Comparison of ENCODE assay signal across 23 mouse cellular contexts in genomic region chr5:37720670-37721069, GRCm38 (mm10). TPM values are rescaled to one million over a fixed set of nuclear protein-coding genes. Genes with fewer than 3 reads are reported as not detected.
DNase-seq lines count a peak whose midpoint lies in the region; ATAC-seq lines count a peak whose summit lies in the region.
"Had no signal": no experiment of that assay in that cellular context is flagged by ENCODE, and none has a peak within 500 bp of the region (broad histone marks: within the 10 kb centered on the region; RNA-seq: fewer than 3 reads in every experiment).

No protein-coding gene starts in this region.

- no peaks in the 10 kb centered on the region for H3K36me3 ChIP-seq in embryonic facial prominence, embryonic 11.5 days (replicated peaks; ENCODE audit: control insufficient read depth, insufficient read depth, low read depth, low read length)
- no peaks in the 10 kb centered on the region for H3K36me3 ChIP-seq in embryonic facial prominence, embryonic 10.5 days (replicated peaks)
- no peaks in the 10 kb centered on the region for H3K36me3 ChIP-seq in neural tube, embryonic 13.5 days
- H3K36me3 ChIP-seq in hindbrain, embryonic 12.5 days = no peaks in the 10 kb centered on the region
- H3K36me3 ChIP-seq: liver, embryonic 15.5 days; lung, embryonic 15.5 days; midbrain, embryonic 15.5 days had no signal

- 23% methylated on average over 6 of the region's 6 CpGs for WGBS in embryonic facial prominence, embryonic 11.5 days
- WGBS in embryonic facial prominence, embryonic 10.5 days = 37% methylated on average over 6 of the region's 6 CpGs
- 23% methylated on average over 6 of the region's 6 CpGs for WGBS in neural tube, embryonic 13.5 days
- 29% methylated on average over 6 of the region's 6 CpGs for WGBS in hindbrain, embryonic 12.5 days

- peaks cover 13% of the 10 kb centered on the region for H3K27me3 ChIP-seq in embryonic facial prominence, embryonic 11.5 days (ENCODE audit: control insufficient read depth, insufficient read depth, low read length)
- H3K27me3 ChIP-seq in embryonic facial prominence, embryonic 10.5 days (replicated peaks; ENCODE audit: low read depth, poor library complexity, severe bottlenecking) = peaks cover 42% of the 10 kb centered on the region
- peaks cover 35% of the 10 kb centered on the region for H3K27me3 ChIP-seq in neural tube, embryonic 13.5 days
- peaks cover 27% of the 10 kb centered on the region for H3K27me3 ChIP-seq in hindbrain, embryonic 12.5 days
- H3K27me3 ChIP-seq: midbrain, embryonic 15.5 days had no signal

- no peak overlapping the region for H3K4me2 ChIP-seq in embryonic facial prominence, embryonic 11.5 days (ENCODE audit: low read depth, low read length)
- no peak overlapping the region for H3K4me2 ChIP-seq in neural tube, embryonic 13.5 days
- H3K4me2 ChIP-seq in hindbrain, embryonic 12.5 days (replicated peaks) = no peak overlapping the region
- H3K4me2 ChIP-seq: hindbrain, embryonic 14.5 days; liver, embryonic 15.5 days; lung, embryonic 15.5 days; midbrain, embryonic 15.5 days had no signal

- no peak for ATAC-seq in embryonic facial prominence, embryonic 11.5 days (replicated peaks; ENCODE audit: insufficient number of reproducible peaks, low FRiP score, low TSS enrichment, low read depth)
- no peak for ATAC-seq in neural tube, embryonic 13.5 days (ENCODE audit: low read depth)
- ATAC-seq in inflammation-experienced regulatory T-cells, adult 6 months = no peak
- ATAC-seq in hindbrain, embryonic 12.5 days (ENCODE audit: low FRiP score) = no peak
- ATAC-seq: forebrain, embryonic 14.5 days; midbrain, embryonic 15.5 days had no signal

- no peak overlapping the region for H3K27ac ChIP-seq in embryonic facial prominence, embryonic 11.5 days (replicated peaks; ENCODE audit: low read depth, low read length)
- H3K27ac ChIP-seq in embryonic facial prominence, embryonic 10.5 days (replicated peaks) = no peak overlapping the region
- H3K27ac ChIP-seq in neural tube, embryonic 13.5 days (replicated peaks) = 0 out of 2 replicates have a peak overlapping the region, but pooled peaks have one; percentile 29
- no peak overlapping the region for H3K27ac ChIP-seq in hindbrain, embryonic 12.5 days
- H3K27ac ChIP-seq: gastrocnemius, adult 2 months; hindbrain, embryonic 14.5 days; liver, embryonic 15.5 days; lung, embryonic 15.5 days; midbrain, embryonic 15.5 days; stomach, postnatal 0 days had no signal

- peaks cover 2% of the 10 kb centered on the region; the same call in 1 of the 2 replicates for H3K4me1 ChIP-seq in embryonic facial prominence, embryonic 11.5 days (ENCODE audit: control insufficient read depth, insufficient read depth, low read length)
- peaks cover 31% of the 10 kb centered on the region for H3K4me1 ChIP-seq in embryonic facial prominence, embryonic 10.5 days
- H3K4me1 ChIP-seq in neural tube, embryonic 13.5 days (replicated peaks) = peaks cover 33% of the 10 kb centered on the region
- H3K4me1 ChIP-seq in hindbrain, embryonic 12.5 days = peaks cover 19% of the 10 kb centered on the region
- H3K4me1 ChIP-seq: liver, embryonic 15.5 days had no signal

- no peaks in the 10 kb centered on the region for H3K9me3 ChIP-seq in embryonic facial prominence, embryonic 11.5 days (replicated peaks; ENCODE audit: control insufficient read depth, low read length)
- no peaks in the 10 kb centered on the region for H3K9me3 ChIP-seq in embryonic facial prominence, embryonic 10.5 days
- no peaks in the 10 kb centered on the region for H3K9me3 ChIP-seq in neural tube, embryonic 13.5 days
- no peaks in the 10 kb centered on the region for H3K9me3 ChIP-seq in hindbrain, embryonic 12.5 days (replicated peaks)
- H3K9me3 ChIP-seq: liver, embryonic 15.5 days; lung, embryonic 15.5 days; midbrain, embryonic 15.5 days had no signal

- peak; percentile 36 for DNase-seq in embryonic facial prominence, embryonic 11.5 days (ENCODE audit: low spot score)
- DNase-seq in embryonic facial prominence, embryonic 10.5 days (ENCODE audit: low spot score) = no peak
- DNase-seq in neural tube, embryonic 10.5 days (ENCODE audit: extremely low spot score, low spot score) = no peak
- peak; percentile 65 for DNase-seq in fibroblast of lung, adult 2 months (ENCODE audit: low read depth)
- DNase-seq in cerebellum, postnatal 4 days (ENCODE audit: low spot score in 2 of 2) = no peak
- DNase-seq: adrenal gland, postnatal 14 days; cerebellum, postnatal 10 days; gastrocnemius, adult 2 months; kidney, adult 8-10 months; kidney, postnatal 10 days; liver; lung, postnatal 36 days had no signal

- no peak overlapping the region for H3K4me3 ChIP-seq in embryonic facial prominence, embryonic 11.5 days (ENCODE audit: low read depth, low read length)
- H3K4me3 ChIP-seq in embryonic facial prominence, embryonic 10.5 days = no peak overlapping the region
- no peak overlapping the region for H3K4me3 ChIP-seq in neural tube, embryonic 13.5 days
- H3K4me3 ChIP-seq in hindbrain, embryonic 12.5 days = no peak overlapping the region
- H3K4me3 ChIP-seq: gastrocnemius, adult 2 months; liver, embryonic 15.5 days; lung, embryonic 15.5 days; megakaryocyte, embryonic 14.5 days; midbrain, embryonic 15.5 days had no signal

- H3K9ac ChIP-seq in embryonic facial prominence, embryonic 11.5 days (replicated peaks; ENCODE audit: low read length) = no peak overlapping the region
- no peak overlapping the region for H3K9ac ChIP-seq in neural tube, embryonic 13.5 days
- H3K9ac ChIP-seq in hindbrain, embryonic 12.5 days = no peak overlapping the region
- H3K9ac ChIP-seq: hindbrain, embryonic 14.5 days; liver, embryonic 15.5 days; lung, embryonic 15.5 days; midbrain, embryonic 15.5 days had no signal

RNA-seq across cellular contexts. Expression of gene Stk32b, which starts 3.7 kb away (rescaled TPM):
- polyA plus RNA-seq in embryonic facial prominence, embryonic 11.5 days (2014; fragmentation: Nextera tagmentation; extraction: Ambion mirVana) = 1.6 and 2.4 TPM in 2 replicates
- polyA plus RNA-seq in embryonic facial prominence, embryonic 10.5 days (2016; fragmentation: Nextera tagmentation; extraction: Ambion mirVana) = 0.57 and 0.62 TPM in 2 replicates
- polyA plus RNA-seq in neural tube, embryonic 13.5 days (2015; fragmentation: Nextera tagmentation; extraction: Ambion mirVana) = 25.8 and 28.2 TPM in 2 replicates
- not detected for polyA plus RNA-seq in inflammation-experienced regulatory T-cells, adult 6 months (2017; shearing (Covaris generic))
- polyA plus RNA-seq in hindbrain, embryonic 12.5 days (2016; fragmentation: Nextera tagmentation; extraction: Ambion mirVana) = 8.6 and 9.3 TPM in 2 replicates
- polyA plus RNA-seq: thymus, postnatal 0 days had no signal

RNA-seq across cellular contexts. Expression of gene Cytl1, which starts 14.6 kb away (rescaled TPM):
- 1.0 and 1.2 TPM in 2 replicates for polyA plus RNA-seq in embryonic facial prominence, embryonic 11.5 days (2014; fragmentation: Nextera tagmentation; extraction: Ambion mirVana)
- 0.41 TPM in 2 replicates for polyA plus RNA-seq in embryonic facial prominence, embryonic 10.5 days (2016; fragmentation: Nextera tagmentation; extraction: Ambion mirVana)
- polyA plus RNA-seq in neural tube, embryonic 13.5 days (2015; fragmentation: Nextera tagmentation; extraction: Ambion mirVana) = 6.1 and 6.6 TPM in 2 replicates
- polyA plus RNA-seq in inflammation-experienced regulatory T-cells, adult 6 months (2017; shearing (Covaris generic)) = not detected
- 6.9 and 7.5 TPM in 2 replicates for polyA plus RNA-seq in hindbrain, embryonic 12.5 days (2016; fragmentation: Nextera tagmentation; extraction: Ambion mirVana)
- polyA plus RNA-seq: forebrain, embryonic 14.5 days had no signal

Comparison
In these comparisons a context has a peak if more than half of its experiments do, and no peak if none do; other contexts are left out.
1. DNase-seq: peak in embryonic facial prominence, embryonic 11.5 days (single experiment) and fibroblast of lung, adult 2 months (single experiment); none in embryonic facial prominence, embryonic 10.5 days (single experiment), neural tube, embryonic 10.5 days (single experiment) and cerebellum, postnatal 4 days (0 of 2).